Mouse (Mus musculus): ENCODE results near the gene Rnf214. TPM values are rescaled to one million over a fixed set of nuclear protein-coding genes. Genes with fewer than 3 reads are reported as not detected.

Gene Rnf214
- polyA plus RNA-seq, 1 experiment from 2014 or later: 13.3 TPM

DNA sequence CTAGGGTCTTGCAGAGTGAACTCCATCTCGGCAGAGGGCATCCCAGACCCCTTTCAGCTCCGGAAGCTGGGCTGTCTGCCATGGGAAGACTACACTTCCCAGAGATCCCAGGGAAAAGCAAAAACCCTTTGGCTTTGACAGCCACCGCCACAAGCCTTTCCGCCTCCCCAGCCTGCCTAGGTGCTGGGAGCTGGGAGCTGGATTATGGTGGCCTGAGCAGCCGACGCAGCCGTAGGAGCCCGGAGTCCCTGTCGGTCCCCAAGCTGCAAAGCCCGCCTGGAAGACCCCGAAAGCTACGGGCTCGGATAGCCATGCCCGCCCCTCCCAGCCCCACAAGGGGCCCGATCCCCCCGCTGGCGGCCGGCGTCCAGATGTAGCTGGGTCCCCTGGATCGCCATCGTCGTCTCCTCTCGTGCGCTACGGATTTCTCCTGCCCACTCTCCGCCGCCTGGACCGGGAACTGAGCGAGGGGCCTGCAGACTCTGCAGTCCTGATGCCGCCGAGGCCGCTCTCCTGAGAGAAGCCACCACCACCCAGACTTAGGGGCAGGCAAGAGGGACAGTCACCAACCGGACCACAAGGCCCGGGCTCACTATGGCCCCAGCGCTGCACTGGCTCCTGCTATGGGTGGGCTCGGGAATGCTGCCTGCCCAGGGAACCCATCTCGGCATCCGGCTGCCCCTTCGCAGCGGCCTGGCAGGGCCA is 68.1 kb downstream of the Rnf214 start, which contains the start of gene Bace1:
TSS of gene Bace1 (plus strand) at position 147 of the 705 bp plus-strand sequence.
- peak; percentile 50 for ATAC-seq (ENCODE audit: low read depth)
- no peaks in the 10 kb centered on the region for H3K9me3 ChIP-seq (replicated peaks)
- no peaks in the 10 kb centered on the region for H3K36me3 ChIP-seq
- no peak for DNase-seq
- peaks cover 29% of the 10 kb centered on the region for H3K27me3 ChIP-seq
- H3K27ac ChIP-seq: no peak within 1 kb of the TSS
- H3K9ac ChIP-seq: peak within 1 kb of the TSS; percentile 70
- peak within 1 kb of the TSS; percentile 68 for H3K4me2 ChIP-seq
- WGBS (ENCODE audit: insufficient replicate concordance): 2% methylated on average over 40 of the region's 40 CpGs
- peaks cover 34% of the 10 kb centered on the region for H3K4me1 ChIP-seq (replicated peaks)
- peak within 1 kb of the TSS; percentile 63 for H3K4me3 ChIP-seq (replicated peaks)

DNA sequence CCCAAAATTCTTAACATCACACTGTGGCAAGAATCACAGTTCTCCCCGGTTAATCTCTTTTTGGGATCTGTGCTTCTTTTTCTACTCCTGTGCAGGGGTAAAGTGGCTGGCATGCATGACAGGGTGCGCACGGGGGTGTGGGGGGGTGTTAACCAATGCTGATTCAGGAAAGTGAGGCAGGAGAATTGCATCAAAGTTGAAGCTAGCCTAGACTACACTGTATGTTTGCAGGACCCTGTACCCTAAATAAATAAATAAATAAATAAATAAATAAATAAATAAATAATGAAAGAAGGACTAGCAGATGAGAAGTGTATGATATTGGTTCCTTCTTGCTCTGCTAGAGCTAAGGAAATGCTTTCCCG is 68.7 kb downstream of the Rnf214 start:
- no peak for DNase-seq
- H3K4me1 ChIP-seq (replicated peaks): peaks cover 32% of the 10 kb centered on the region
- no peak for ATAC-seq (ENCODE audit: low read depth)
- 24% methylated on average over 4 of the region's 4 CpGs for WGBS (ENCODE audit: insufficient replicate concordance)
- H3K27ac ChIP-seq: no peak overlapping the region
- peak overlapping the region; percentile 68 for H3K4me2 ChIP-seq
- no peaks in the 10 kb centered on the region for H3K9me3 ChIP-seq (replicated peaks)
- peak overlapping the region; percentile 63 for H3K4me3 ChIP-seq (replicated peaks)
- peak overlapping the region; percentile 70; the same call in 1 of the 2 replicates for H3K9ac ChIP-seq
- peaks cover 29% of the 10 kb centered on the region for H3K27me3 ChIP-seq
- no peaks in the 10 kb centered on the region for H3K36me3 ChIP-seq

DNA sequence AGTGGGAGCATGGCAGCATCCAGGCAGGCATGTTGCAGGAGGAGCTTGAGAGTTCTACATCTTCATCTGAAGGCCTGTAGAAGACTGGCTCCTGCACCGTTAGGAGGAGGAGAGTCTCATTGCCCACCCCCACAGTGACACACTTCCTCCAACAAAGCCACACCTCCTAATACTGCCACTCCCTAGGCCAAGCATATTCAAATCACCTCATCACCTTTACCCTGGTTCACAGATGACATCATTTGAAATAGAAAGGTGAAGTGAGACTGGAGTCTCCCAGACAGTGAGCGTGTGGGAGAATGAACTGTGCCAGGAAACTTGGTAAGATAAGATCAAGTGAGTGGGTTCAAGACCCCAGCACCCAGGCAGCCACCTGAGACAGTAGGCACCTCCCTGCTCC is 73.2 kb downstream of the Rnf214 start:
- 57% methylated on average over 2 of the region's 2 CpGs for WGBS (ENCODE audit: insufficient replicate concordance)
- H3K27me3 ChIP-seq: peaks cover 10% of the 10 kb centered on the region
- no peak overlapping the region for H3K4me2 ChIP-seq
- no peaks in the 10 kb centered on the region for H3K36me3 ChIP-seq
- 0 out of 2 replicates have a peak, but pooled peaks cover 4% of the 10 kb centered on the region for H3K9me3 ChIP-seq (replicated peaks)
- DNase-seq: no peak
- peaks cover 5% of the 10 kb centered on the region for H3K4me1 ChIP-seq (replicated peaks)
- H3K4me3 ChIP-seq (replicated peaks): no peak overlapping the region
- H3K27ac ChIP-seq: no peak overlapping the region
- H3K9ac ChIP-seq: no peak overlapping the region
- no peak for ATAC-seq (ENCODE audit: low read depth)

DNA sequence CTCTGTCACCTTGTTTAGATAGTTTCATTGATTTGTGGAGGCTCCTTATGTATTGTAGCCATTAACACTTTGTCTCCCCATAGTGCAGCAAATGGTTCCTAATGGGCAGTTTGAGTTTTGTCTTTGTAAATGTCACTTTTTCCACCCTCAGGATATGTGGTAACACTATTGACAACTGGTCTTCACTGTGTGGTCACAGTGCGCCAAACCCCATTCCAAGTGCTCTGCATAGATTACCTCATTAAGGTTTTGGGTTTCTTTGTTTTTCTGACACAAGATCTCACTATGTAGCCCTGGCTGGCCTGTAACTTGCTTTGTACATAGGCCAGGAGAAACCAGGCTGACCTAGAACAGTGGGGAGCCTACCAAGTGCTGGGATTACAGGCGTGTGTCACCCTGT is 73.8 kb downstream of the Rnf214 start:
- Histone ChIP-seq H3K27me3 (peaks cover 4% of the 10 kb centered on the region), H3K27ac (no peak overlapping the region), H3K9ac (no peak overlapping the region), H3K9me3 (replicated peaks) (0 out of 2 replicates have a peak, but pooled peaks cover 4% of the 10 kb centered on the region), H3K4me3 (replicated peaks) (no peak overlapping the region), H3K4me2 (no peak overlapping the region), H3K4me1 (replicated peaks) (peaks cover 8% of the 10 kb centered on the region), H3K36me3 (no peaks in the 10 kb centered on the region)
- DNase-seq (no peak), ATAC-seq (ENCODE audit: low read depth) (no peak)
- 80% methylated on average over 2 of the region's 2 CpGs for WGBS (ENCODE audit: insufficient replicate concordance)

DNA sequence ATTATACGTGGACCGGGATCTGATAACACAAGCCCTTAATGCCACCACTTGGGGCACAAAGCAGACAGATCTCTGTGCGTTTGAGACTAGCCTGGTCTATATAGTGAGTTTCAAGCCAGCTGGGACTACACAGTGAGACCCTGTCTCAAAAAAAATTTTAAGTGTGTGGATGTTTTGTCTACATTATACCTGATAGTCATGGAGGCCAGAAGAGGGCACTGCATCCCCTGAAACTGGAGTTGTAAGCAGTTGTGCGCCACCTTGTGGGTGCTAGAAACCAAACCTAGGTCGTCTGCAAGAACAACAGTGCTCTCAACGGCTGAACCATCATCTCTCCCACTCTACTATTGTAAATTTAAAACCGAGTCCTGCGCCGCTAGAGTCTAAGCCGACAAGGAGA is 77.6 kb downstream of the Rnf214 start:
- Histone ChIP-seq H3K4me3 (replicated peaks) (peak overlapping the region; percentile 70), H3K9me3 (replicated peaks) (0 out of 2 replicates have a peak, but pooled peaks cover 4% of the 10 kb centered on the region), H3K4me1 (replicated peaks) (peaks cover 15% of the 10 kb centered on the region), H3K9ac (no peak overlapping the region), H3K4me2 (peak overlapping the region; percentile 92), H3K36me3 (no peaks in the 10 kb centered on the region), H3K27me3 (no peaks in the 10 kb centered on the region), H3K27ac (no peak overlapping the region)
- no peak for ATAC-seq (ENCODE audit: low read depth)
- DNase-seq: peak; percentile 66
- WGBS (ENCODE audit: insufficient replicate concordance): 27% methylated on average over 10 of the region's 10 CpGs

DNA sequence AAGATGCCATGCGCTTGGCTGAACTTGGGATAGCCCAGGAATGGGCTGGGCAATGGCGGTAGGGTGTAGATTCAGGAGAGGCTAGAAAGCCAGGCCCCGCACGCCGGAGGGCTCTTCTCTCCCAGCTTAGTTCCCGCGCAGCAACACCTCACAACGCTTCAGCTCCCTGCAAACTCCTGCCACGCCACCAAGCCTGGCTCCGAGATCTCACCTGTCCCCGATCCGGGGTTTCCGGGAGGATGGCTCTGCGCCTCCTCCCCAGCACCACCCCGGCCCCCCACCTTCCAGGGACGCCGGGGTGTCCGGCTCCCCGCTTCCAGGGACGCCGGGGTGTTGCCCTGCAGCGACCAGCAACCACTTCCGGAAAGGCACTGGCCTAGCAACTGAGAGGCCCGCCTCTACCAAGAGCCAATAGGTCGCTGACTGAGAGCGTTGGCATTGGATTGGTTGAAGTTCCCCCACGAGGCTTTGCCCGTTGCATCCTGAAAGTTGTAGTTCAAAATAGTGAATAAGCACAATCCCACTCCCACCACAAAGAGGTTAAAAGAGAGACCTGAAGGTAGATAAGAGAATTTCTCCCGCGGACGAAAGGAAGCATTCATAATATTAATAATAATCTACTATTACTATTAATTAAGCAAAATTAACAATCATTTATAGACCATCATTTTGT is 78.3 kb downstream of the Rnf214 start, which contains the start of gene Cep164:
TSS of gene Cep164 (minus strand) at position 401 of the 673 bp plus-strand sequence.
- Histone ChIP-seq H3K4me1 (replicated peaks) (peaks cover 15% of the 10 kb centered on the region), H3K9ac (peak within 1 kb of the TSS; percentile 71), H3K4me2 (peak within 1 kb of the TSS; percentile 92), H3K27ac (peak within 1 kb of the TSS; percentile 43; the same call in 1 of the 2 replicates), H3K9me3 (replicated peaks) (0 out of 2 replicates have a peak, but pooled peaks cover 4% of the 10 kb centered on the region), H3K36me3 (no peaks in the 10 kb centered on the region), H3K27me3 (no peaks in the 10 kb centered on the region), H3K4me3 (replicated peaks) (peak within 1 kb of the TSS; percentile 70)
- DNase-seq (peak; percentile 82), ATAC-seq (ENCODE audit: low read depth) (peak; percentile 98)
- WGBS (ENCODE audit: insufficient replicate concordance): under 1% methylated on average over 31 of the region's 31 CpGs

DNA sequence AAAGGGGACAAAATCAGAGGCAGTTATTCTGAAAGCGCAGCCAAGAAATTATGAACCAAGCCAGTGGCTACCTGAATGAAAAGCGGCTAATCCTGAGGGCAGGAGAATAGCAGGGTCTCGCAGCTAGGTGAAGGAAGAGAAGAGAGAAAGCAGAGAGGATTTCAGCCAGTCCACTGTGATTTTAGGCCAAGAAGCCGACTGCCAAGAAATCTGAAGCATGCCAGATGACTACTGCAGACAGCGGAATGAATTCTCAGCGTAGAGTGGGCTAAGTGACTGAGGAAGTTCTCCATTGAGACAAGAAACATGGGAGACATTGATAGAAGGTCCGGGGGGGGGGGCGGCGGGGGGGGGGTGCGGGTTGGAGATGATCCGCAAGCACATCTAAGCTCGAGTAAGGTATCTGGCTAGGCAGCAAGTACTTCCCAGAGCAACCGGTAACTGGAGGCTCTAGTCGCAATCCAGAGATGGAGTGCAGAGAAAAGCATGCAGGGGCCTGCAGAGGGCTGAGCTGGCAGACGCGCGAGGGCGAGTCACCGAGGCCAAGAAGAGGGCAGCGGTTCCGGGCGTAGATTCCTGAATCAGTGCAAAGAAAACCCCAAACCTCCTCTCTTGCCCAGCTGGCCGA is 78.9 kb downstream of the Rnf214 start:
- H3K27me3 ChIP-seq: no peaks in the 10 kb centered on the region
- H3K4me3 ChIP-seq (replicated peaks): peak overlapping the region; percentile 70
- H3K9ac ChIP-seq: peak overlapping the region; percentile 71
- H3K4me2 ChIP-seq: peak overlapping the region; percentile 92
- ATAC-seq (ENCODE audit: low read depth): peak; percentile 48
- no peak for DNase-seq
- H3K4me1 ChIP-seq (replicated peaks): peaks cover 15% of the 10 kb centered on the region
- 0 out of 2 replicates have a peak, but pooled peaks cover 4% of the 10 kb centered on the region for H3K9me3 ChIP-seq (replicated peaks)
- H3K36me3 ChIP-seq: no peaks in the 10 kb centered on the region
- peak overlapping the region; percentile 43; the same call in 1 of the 2 replicates for H3K27ac ChIP-seq
- WGBS (ENCODE audit: insufficient replicate concordance): 8% methylated on average over 22 of the region's 23 CpGs

DNA sequence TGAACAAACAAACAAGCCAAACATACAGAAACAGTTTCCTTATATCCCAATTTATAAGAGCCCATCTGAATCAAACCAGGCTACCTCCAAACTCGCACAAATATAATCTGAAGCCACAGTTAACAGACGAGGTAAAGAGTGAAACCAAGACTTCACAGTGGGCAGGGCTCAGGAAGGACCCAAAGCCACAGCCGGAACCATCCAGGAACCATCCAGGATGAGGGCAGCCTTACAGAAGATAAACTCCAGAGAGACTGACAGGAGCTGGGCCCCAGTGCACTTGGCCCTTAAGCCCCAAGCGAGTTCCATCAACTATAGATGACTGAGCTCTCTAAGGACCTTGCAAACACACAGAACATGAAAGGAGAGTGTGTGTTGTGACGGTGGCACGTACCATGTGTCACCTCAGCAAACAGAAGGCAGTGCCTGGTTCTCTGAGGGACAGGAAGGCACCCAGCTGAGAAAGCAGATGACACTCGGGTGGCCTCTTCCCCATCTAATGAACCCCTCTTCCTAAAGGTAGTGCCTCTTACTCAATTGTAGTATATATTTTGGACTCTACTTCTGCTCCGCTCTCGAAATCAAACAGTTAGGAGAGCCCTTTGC is 88.2 kb downstream of the Rnf214 start:
- Histone ChIP-seq H3K4me3 (replicated peaks) (no peak overlapping the region), H3K4me1 (replicated peaks) (0 out of 2 replicates have a peak, but pooled peaks cover 4% of the 10 kb centered on the region), H3K36me3 (0 out of 2 replicates have a peak, but pooled peaks cover 7% of the 10 kb centered on the region), H3K4me2 (no peak overlapping the region), H3K27ac (no peak overlapping the region), H3K27me3 (no peaks in the 10 kb centered on the region), H3K9ac (no peak overlapping the region), H3K9me3 (replicated peaks) (no peaks in the 10 kb centered on the region)
- WGBS (ENCODE audit: insufficient replicate concordance): 38% methylated on average over 9 of the region's 9 CpGs
- DNase-seq: no peak
- no peak for ATAC-seq (ENCODE audit: low read depth)

DNA sequence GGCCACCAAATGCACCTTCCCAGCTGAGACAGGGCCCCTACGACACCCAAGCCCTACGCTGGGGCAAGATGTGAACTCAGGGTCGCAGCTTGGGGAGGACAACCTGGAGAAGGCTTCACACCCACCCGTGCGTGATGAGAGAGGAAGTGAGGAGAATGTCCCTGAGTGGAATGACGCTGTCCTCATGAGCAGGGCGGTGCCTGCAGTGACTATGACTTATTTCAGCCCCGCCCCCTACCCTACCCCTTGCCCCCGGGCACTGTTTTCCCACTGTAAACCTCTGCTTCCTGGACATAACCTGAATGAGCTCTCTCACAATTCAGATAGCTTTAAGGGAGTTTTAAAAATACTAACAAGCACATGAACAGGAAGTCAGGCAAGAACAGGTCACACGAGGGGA is 91.2 kb downstream of the Rnf214 start:
- Histone ChIP-seq H3K4me1 (replicated peaks) (0 out of 2 replicates have a peak, but pooled peaks cover 4% of the 10 kb centered on the region), H3K27me3 (no peaks in the 10 kb centered on the region), H3K9ac (no peak overlapping the region), H3K9me3 (replicated peaks) (no peaks in the 10 kb centered on the region), H3K4me2 (no peak overlapping the region), H3K36me3 (0 out of 2 replicates have a peak, but pooled peaks cover 7% of the 10 kb centered on the region), H3K27ac (no peak overlapping the region), H3K4me3 (replicated peaks) (no peak overlapping the region)
- WGBS (ENCODE audit: insufficient replicate concordance): 68% methylated on average over 10 of the region's 10 CpGs
- DNase-seq (no peak), ATAC-seq (ENCODE audit: low read depth) (no peak)

DNA sequence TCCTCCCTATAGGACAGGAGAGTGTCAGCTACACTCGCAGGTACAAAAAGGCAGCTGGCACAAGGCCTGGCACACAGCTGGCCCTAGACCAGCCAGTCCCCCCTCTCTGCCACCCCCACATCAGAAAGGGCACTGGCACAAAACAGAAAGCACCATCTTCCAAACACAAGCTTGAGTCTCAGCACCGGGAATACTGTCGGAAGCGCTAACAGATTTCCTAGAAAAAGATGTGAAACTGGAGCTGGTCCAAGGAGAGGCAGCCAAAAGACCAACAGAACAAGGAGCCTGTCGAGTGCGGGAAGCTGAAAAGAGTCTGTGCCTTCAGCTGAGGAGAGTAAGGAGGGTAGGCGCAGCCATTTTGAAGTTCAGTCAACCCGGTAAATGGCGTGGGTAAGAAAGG is 91.6 kb downstream of the Rnf214 start:
- Histone ChIP-seq H3K4me1 (replicated peaks) (0 out of 2 replicates have a peak, but pooled peaks cover 4% of the 10 kb centered on the region), H3K4me3 (replicated peaks) (no peak overlapping the region), H3K9ac (no peak overlapping the region), H3K9me3 (replicated peaks) (no peaks in the 10 kb centered on the region), H3K4me2 (no peak overlapping the region), H3K27me3 (no peaks in the 10 kb centered on the region), H3K36me3 (0 out of 2 replicates have a peak, but pooled peaks cover 7% of the 10 kb centered on the region), H3K27ac (no peak overlapping the region)
- WGBS (ENCODE audit: insufficient replicate concordance): 83% methylated on average over 9 of the region's 9 CpGs
- ATAC-seq (ENCODE audit: low read depth) (no peak), DNase-seq (no peak)

All from liver, embryonic 13.5 days (tissue).